Mouse (Mus musculus) kidney, postnatal 10 days (tissue): ENCODE measurements at regions not wholly inside any gene's neighbourhood (a gene's known extent, or its start where the extent isn't known, plus 50 kb on each side); places are given as distances from the start of the nearest gene placed in this dataset.
A peak's percentile ranks its signal among the peaks of the same experiment; 100 is the strongest.

Source experiments
- DNase-seq: peaks from one replicate; pipeline ENCODE4 v3.0.0; 2021; ENCODE audit warnings: mixed read lengths

DNA sequence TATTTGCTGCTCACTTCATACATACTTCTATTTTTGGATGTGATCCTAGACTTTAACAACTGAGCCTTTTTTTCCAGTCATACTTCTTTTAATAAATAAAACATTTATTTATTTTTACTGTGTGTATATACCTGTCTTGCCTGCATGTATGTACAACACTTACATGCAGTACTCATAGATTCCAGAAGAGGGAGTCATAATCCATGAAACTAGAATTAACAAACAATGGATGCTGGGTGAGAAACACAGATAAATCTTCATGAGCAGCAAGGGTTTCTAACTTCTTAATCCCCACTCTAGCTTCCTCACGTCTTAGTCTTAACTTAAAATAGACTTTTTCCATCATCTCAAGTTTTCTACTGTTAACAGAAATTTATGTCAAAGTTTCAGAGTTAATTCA, 1253.7 kb upstream of the Nr2f1 start:
- DNase-seq = no peak

DNA sequence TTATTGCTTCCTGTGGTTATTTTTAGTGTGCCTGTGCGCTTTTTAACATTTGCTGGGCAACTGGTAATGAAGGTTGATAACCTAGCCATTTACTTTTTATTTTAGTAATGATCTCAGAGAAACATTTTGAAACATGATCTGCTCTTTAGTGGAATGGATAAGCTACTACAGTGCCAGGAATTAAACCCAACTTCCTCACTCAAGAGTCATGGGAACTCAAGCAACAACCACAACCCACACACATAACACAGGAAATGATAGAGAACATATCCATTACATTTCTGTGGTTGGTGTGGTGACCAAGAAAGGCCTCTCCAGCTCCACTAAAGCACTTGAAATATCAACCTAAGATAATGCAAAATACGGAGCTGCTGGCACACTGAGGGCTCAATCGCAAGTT, 1243.6 kb upstream of the Nr2f1 start:
- no peak for DNase-seq

DNA sequence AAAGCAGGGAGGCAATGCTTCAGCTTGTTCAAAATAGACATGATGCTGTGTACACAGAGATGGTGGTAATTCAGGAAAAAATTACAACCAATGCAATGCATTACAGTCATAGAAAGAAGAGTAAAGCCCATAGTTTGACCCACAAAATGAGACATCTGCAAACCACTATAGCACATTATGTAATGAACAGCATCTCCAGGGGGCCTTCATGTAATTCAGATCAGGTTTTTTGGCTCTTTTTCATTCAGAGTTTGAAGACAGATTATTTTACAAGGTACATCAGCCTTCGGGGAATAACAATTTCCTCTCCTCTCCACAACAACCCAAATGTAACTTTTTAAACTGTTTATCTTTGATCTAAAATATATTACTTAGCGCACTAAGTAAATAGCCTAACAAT, 1243.1 kb upstream of the Nr2f1 start:
- DNase-seq = no peak

DNA sequence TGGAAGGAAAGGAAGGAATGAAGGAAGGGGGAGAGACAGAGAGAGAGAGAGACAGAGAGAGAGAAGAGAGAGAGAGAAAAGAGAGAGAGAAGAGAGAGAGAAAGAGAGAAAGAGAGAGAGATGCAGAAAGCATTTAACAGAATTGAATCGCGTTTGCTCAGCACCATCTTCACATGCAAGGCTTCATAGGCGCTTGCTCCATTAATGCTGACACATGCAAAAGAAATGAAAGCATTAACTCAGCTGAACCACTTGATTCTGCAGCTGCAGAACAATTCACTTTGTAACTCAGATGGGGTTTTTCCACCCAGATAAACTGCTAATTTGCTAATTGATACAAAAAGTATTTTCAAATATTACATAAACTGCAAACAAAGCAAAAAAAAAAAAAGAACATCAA, 1231.9 kb upstream of the Nr2f1 start:
- DNase-seq = no peak

DNA sequence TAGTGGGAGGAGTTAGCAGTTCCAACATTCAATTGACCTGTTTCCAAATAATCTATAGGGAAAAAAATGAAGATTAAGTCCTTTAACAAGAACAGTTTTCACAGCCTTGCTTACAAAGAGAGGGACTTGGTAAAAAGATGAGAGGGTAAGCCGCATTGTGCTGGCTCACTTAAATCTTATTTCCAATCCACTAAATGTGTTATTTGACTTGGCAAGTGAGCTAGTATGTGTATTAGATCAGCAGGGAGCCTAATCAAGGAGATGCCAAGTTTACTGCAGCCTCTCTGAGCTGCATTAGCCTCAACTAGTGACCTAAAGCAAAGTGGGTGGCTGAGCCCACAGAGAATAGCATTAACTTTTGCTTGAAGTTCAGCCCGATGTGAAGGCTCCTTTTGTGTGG, 1231.4 kb upstream of the Nr2f1 start:
- DNase-seq = no peak

DNA sequence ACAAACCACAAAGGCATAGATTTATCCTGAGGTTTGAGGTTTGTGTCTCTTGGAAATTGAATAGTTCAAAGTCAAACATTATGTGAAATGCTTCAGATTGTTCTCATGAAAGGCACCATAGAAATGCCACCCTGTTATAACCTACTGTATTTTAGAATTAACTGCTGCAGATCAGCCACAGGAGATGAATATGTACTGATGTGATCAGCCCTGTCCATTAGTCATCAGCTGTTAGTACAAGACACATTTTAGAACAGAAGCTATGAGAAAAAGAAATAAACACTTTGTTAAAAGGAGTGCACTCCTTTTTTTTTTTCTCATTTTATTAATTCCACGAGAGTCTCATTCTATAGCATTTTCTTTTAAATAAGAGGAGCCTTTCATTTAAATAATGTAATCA, 1231.0 kb upstream of the Nr2f1 start:
- DNase-seq = no peak

DNA sequence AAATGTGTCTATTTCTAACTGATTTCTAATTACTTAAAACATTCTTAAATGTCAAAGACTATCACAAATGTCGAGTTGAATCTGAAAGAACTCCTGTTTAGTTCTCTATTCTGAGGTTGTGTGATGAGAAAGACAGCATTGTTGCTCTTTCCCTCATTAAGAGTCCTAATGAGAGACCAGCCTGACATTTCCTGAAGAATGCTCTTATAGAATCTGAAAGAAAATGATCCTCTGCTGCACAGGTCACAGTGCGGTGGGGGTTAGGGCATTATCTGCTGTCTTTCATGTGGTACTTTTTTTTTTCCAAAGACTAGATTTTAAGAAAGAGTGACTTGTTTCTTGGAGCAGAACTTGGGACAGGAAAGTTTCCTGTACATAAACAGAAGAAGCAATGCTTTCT, 1218.3 kb upstream of the Nr2f1 start:
- DNase-seq = no peak

DNA sequence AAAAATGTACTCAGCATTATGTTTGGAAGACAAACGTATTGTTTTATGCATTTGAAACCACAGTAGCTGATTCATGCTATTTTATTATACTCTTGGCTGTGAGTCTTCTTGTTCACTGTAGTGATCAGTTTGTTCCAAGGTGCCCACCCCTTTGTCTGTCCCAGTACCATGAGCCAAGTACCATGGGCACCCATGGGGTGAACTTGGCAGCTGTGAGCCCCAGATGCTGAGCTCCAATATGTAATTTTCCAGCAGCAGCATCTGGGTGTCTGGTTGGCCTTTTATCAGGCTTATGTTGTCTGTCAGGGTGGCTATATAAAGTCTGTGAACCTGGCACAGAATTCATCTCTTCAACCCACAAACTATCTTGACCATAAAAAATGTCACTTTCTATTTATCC, 1200.5 kb upstream of the Nr2f1 start:
- DNase-seq = no peak

DNA sequence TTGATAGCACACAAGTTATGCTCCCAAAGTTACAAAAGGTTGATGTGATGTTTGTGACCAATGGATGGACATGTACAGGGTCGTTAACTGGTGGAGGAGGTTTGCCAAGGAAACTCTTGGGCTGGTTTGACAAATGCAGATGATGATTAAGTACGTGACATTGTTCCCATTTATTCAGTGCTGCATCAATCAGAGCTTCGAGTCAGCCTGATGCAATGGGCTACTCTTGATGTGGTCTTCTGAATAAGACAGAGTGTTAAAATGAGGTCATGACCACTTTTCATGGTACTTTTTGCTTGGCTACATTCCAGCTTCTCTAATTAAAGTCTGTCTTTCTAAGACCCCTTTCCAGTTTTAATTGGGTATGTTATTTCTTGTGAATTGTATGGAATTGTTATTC, 1194.4 kb upstream of the Nr2f1 start:
- no peak for DNase-seq

DNA sequence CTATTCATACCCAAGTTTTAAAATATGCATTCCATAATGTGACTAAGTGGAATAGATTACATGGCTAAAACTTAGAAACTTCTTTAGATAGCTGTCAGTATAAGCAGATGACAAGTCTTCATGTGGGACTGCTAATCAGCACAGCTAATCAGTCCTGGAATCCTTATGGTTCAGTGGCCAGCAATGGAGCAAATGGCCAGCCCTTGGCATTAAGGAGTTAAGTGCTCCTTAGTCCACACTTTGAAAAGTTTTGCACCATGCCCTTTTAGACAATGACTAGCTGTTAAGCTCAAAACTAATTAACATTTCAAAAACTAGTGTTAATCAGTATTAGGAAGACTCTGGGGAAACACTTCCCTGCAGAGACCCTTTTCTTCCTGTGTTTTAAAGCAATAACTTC, 1188.4 kb upstream of the Nr2f1 start:
- no peak for DNase-seq

DNA sequence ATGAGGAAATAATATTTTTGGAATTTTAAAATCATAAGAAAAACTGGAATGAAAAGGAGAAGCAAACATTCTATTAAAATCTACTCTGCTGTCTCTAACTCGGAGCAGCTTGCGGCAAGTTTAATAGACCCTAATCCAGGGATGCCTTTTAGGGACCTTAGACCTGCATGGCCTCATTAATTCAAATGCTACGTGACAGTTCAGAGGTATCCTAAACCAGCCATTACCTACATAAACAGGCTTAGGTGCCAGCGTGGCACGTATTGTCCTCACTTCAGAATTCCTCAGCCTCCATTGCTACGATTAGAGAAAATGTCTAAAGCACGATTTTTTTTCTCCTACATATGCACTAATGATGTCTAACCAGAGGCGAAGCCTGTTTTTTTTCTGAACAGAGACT, 1141.9 kb upstream of the Nr2f1 start:
- DNase-seq = no peak

DNA sequence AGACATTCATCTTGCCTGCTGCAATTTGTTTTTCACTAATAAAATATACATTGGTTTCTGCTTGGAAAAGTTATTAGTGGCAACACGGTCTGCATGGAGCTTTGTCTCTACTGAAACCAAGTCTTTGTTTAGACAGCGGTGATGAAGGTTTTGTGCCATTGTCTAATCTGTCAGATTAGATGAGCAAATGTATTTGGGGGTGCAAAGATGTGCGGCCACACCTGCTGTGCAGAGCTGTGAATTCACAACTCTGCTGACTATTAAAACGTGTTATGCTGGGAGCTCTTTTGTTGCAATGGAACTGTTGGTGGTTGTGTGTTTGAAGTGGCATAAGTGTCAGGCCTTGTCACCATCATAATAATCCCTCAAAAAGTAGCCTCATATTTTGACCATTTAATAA, 1140.9 kb upstream of the Nr2f1 start:
- DNase-seq = no peak

DNA sequence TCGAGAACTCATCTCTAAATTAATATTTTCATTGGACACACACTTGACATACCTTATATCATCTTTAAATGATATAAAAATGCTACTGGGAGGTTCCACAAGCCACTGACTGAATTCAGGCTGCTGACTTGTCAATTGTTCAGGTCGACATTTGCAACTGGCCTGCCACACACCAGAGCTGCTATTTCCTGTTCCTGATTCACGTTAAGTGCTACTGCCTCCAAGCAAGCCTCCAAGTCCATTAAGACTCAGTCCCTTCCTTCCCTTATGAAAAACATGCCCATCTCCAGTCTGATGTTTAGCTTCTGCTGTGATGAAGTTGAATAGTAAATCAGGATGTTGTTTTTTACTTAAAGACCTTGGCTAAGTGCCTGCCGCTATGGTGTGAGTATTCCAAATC, 1140.2 kb upstream of the Nr2f1 start:
- no peak for DNase-seq

DNA sequence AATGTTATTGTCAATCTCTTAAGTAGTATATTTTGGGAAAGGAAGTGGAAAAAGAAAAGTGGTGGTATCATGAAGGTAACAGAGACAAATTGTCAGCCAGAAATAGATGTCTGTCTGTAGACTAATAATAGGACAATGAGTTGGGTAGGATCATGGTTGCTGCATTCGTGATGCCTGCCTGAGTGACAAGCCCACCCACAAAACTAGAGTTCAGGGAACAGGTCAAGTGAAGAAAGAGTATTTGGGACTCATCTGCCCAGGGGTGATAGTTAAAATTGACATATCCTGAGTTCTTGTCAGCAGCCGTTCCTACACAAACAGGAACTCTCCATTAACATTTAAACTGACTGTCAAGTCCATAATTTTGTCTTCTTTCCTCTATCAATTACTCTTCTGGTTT, 1120.6 kb upstream of the Nr2f1 start:
- no peak for DNase-seq

DNA sequence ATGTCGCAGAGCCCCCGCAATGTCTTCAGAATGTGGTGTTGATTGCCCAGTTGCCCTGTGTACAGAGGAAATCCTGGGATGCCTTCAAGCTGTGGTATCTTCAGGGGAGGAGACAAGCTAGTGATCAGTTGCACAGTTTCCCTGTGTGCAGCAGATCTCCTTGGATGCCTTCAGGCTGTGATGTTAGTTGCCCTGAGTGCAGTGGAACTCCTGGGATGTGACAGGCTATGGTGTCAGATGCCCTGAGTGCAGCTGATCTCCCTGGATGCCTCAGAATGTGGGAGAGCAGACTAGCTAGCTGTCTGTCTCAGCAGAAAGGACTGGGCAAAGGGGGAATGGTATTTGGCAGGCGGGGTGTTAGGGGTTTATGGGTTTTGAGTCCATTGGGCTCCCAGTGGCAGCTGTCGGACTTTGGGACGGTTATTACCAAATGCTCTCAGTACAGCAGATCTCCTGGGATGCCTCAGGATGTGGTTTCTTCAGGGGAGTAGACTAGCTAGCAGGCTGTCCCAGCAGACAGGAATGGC, 1110.1 kb upstream of the Nr2f1 start:
- DNase-seq = no peak

DNA sequence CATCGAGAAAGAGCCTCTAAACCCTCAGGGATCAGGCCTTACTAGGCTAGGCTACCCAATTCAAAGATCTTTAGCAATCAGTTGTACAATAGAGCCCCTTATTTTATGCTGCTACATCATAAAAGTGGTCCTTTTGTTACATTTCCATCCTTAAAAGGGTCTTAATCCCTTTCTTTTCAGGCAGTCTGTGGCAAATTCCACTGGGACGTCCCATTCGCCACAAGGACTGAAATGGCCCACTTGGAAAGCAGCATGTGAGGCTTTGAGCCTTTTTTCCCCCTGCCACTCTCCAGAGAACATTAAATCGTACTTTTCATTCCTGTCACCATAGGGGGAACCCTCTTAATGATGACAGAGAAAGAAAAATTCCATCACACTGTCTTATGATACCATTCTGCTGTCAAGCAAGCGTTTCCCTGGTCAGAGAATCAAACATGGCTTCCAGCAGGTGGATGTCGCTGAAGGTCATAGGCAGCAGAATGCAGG, 1097.7 kb upstream of the Nr2f1 start:
- no peak for DNase-seq

DNA sequence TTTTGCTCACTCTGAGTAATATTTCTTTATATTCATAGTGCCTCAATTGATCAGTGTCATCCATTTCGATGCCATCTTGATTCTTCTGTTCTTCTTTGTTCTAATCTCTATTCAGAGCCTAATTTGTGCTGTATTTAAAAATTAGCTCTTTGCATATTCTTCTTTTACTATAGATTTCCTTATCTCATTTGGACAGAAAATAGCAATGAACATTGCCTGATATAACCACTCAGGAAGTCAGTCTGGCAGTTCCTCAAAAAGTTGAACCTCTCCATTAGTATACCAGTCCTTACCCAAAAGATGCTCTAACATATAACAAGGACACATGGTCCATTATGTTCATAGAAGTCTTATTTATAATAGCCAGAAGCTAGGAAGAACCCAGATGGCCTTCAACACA, 1088.5 kb upstream of the Nr2f1 start:
- DNase-seq = no peak

DNA sequence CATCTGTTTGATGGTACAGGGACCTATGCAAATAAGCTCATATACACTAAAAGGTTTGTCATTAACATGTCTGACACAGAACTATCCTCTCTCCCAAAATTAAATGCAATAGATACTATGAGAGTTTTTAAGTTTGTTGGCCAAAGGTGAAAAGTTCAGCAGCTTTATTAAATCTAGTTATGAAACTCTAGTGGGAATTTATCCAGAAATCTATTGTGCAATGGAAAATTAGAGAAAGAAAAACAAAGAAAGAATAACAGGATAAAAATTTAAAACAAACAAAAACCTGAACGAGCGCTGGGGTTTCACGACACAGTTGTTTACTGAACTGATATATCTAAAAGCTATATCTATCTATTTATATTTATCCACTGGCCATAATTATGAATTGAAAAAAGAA, 1086.6 kb upstream of the Nr2f1 start:
- DNase-seq = no peak

DNA sequence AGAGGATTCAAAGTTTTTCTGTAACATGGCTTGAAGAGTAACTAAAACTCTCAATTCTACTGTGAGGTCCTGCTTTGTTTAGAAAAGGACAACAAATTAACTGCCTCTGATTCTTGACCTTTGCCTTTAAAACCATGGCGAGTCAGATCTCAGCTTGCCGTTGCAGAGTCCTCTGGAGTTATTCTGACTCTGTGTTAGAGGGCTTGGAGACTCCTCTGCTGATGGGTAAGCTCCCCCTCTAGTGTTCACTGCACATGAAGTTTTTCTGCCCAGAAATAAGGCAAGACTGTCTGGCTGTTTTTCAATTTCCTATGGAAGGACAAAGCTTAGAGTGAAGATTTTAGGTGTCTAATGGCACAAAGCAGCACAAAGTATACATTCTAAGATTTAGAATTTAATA, 1085.9 kb upstream of the Nr2f1 start:
- peak; percentile 25 for DNase-seq

DNA sequence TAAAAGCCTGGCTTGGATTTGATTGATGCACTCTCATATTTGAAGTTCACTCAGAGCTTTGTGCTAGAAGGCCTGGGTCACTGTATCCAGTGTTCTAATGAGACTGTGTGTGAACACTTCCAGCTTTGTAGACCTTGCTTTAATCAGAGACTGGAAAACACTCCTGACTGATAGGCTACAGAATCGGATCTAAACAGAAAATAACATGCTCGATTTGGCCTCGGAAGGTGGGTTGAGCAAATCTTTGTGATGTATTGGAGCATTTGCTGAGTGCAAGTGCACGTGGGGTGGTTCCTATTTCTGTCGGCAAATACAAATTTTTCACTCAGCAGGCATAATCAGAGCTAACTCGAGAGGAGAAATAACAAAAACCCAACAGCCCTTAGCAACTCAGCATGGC, 1078.2 kb upstream of the Nr2f1 start:
- no peak for DNase-seq

DNA sequence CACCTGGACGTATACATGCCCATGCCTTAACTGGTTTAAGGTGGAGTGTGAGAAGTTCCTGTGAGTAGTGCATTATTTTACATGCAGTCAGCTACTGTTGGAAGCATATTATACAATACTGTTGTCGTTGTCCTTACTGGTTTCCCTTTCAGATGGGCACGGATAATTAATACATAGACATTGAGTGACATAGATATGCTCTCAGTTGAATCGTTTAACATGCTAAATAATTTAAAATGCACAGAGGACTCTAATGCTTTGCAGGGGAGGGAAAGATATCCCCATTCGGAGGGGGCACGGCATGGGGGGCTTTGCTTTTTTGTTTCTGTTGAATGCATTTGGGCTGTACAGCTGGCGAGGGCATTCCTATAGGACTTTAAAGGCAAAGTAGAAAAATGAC, 1077.8 kb upstream of the Nr2f1 start:
- no peak for DNase-seq

DNA sequence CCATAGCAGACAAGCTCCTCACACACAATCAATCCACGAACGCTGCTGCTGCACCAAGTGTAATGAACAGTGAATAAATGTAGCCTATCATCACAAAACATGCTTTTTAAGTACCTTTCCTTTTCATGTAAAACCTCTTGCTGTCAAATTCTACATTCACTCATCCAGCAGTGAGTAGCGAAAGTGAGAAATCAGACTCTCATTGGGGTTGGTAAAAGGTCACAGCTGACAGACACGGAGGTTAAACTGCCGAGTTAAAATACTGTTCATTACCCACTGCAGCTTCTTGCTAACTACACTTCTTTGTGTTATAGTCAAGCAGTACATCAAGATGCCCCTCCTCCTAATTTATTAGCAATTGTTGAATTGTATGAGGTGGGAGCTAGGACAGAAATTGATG, 1055.8 kb upstream of the Nr2f1 start:
- no peak for DNase-seq

DNA sequence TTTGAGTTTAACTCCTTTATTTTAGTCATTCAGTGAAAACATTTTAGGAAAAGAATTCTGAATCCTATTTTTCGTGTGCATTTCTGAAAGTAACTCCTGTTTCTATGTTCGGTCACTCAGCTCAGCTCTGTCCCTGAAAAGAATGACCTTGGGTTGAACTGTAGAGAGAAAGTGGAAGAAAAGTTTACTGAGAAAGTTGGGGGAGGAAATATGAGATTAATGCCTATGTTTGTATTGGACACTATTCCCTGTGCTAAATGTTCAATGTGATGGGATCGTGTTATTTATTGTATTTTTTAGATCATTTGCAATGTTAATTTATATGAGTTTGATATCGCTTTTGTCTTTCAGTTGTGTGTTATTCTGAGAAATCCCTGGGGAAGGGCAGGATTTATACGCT, 1052.8 kb upstream of the Nr2f1 start:
- DNase-seq = no peak

DNA sequence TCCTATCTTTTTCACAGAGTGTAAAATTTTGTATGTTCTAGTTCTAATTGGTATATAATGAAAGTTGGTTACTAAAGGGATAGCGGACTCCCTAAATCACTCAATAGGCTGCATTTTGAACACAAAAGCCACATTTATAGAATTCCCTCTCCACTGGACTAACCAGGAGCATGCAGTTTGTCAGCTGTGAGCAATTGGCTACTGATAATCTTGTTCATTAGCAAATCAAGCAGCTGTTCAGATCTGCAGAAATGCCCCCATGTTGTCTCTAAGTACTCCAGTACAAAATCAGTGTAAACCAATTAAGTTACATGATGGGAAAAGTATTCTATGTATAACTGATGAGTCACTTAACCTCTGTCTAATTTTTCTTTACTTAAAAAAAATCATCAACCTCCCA, 1051.7 kb upstream of the Nr2f1 start:
- no peak for DNase-seq
